Mouse (Mus musculus) heart, embryonic 14.5 days (tissue): Measurements from ENCODE around the gene Celsr2. TPM values are rescaled to one million over a fixed set of nuclear protein-coding genes. Genes with fewer than 3 reads are reported as not detected.

Experiments used
- ATAC-seq: fragments of 200-750 bp; cut with Nextera tagmentation; 2 replicates; pipeline ENCODE4 v1.8.0; 2017; ENCODE audit warnings: low read depth, moderate TSS enrichment; ENCODE audit not compliant: insufficient number of reproducible peaks, insufficient read depth, low FRiP score
- H3K27ac ChIP-seq, 2 experiments: fragments of 200-500 bp in 1 of 2; fragments of 300-500 bp in 1 of 2; sonication (generic) in 1 of 2; replicated peaks in 1 of 2; 2 replicates each; pipeline ENCODE4 v1.5.1; 2012 to 2014; ENCODE audit warnings: low read depth in 2 of 2, low read length in 2 of 2, control low read depth in 1 of 2, mild to moderate bottlenecking in 1 of 2, mixed read lengths in 1 of 2; ENCODE audit not compliant: control insufficient read depth in 1 of 2, insufficient read depth in 1 of 2
- H3K27me3 ChIP-seq: fragments of 300-500 bp; sonication (generic); 2 replicates; pipeline ENCODE4 v1.6.1; 2014; ENCODE audit warnings: mild to moderate bottlenecking, low read length, control low read depth; ENCODE audit not compliant: control insufficient read depth, insufficient read depth
- H3K36me3 ChIP-seq: fragments of 300-500 bp; sonication (generic); 2 replicates; pipeline ENCODE4 v1.6.1; 2014; ENCODE audit warnings: mild to moderate bottlenecking, control low read depth, low read length, mixed read lengths; ENCODE audit not compliant: control insufficient read depth, insufficient read depth
- H3K4me1 ChIP-seq, 2 experiments: fragments of 200-500 bp in 1 of 2; fragments of 300-500 bp in 1 of 2; sonication (generic) in 1 of 2; 2 replicates each; pipeline ENCODE4 v1.6.1; 2012 to 2014; ENCODE audit warnings: low read length in 2 of 2, control low read depth in 1 of 2, mixed read lengths in 1 of 2; ENCODE audit not compliant: control insufficient read depth in 2 of 2, insufficient read depth in 2 of 2
- H3K4me2 ChIP-seq: fragments of 300-500 bp; sonication (generic); 2 replicates; pipeline ENCODE4 v1.6.1; 2014; ENCODE audit warnings: mild to moderate bottlenecking, low read length
- H3K4me3 ChIP-seq, 2 experiments: fragments of 200-500 bp in 1 of 2; fragments of 300-500 bp in 1 of 2; sonication (generic) in 1 of 2; 2 replicates each; pipeline ENCODE4 v1.5.1; 2012 to 2014; ENCODE audit warnings: low read length in 2 of 2, mild to moderate bottlenecking in 2 of 2, control low read depth in 1 of 2, low read depth in 1 of 2, moderate library complexity in 1 of 2; ENCODE audit not compliant: control insufficient read depth in 1 of 2, insufficient read depth in 1 of 2
- H3K9ac ChIP-seq: fragments of 300-500 bp; sonication (generic); 2 replicates; pipeline ENCODE4 v1.6.1; 2014; ENCODE audit warnings: mild to moderate bottlenecking, low read length
- H3K9me3 ChIP-seq: fragments of 300-500 bp; sonication (generic); 2 replicates; pipeline ENCODE4 v1.6.1; 2016; ENCODE audit warnings: low read length, control low read depth; ENCODE audit not compliant: control insufficient read depth
- WGBS: fragments of 180-500 bp; shearing (Covaris S2); extraction: QIAGEN DNeasy Blood & Tissue Kit; methylation state at CpG from one replicate; pipeline ENCODE4 v1.1.7; 2014; 5-methylcytosine and 5-hydroxymethylcytosine counted together
- polyA plus RNA-seq: library from polyadenylated mRNA; unstranded; fragments of >200 nt; fragmentation: Nextera tagmentation; extraction: Ambion mirVana; gene quantifications from 2 replicates; pipeline ENCODE4 v1.2.1, GENCODE M21; 2014

The Celsr2 gene
- 2.5 and 3.1 TPM in 2 replicates for polyA plus RNA-seq

DNA sequence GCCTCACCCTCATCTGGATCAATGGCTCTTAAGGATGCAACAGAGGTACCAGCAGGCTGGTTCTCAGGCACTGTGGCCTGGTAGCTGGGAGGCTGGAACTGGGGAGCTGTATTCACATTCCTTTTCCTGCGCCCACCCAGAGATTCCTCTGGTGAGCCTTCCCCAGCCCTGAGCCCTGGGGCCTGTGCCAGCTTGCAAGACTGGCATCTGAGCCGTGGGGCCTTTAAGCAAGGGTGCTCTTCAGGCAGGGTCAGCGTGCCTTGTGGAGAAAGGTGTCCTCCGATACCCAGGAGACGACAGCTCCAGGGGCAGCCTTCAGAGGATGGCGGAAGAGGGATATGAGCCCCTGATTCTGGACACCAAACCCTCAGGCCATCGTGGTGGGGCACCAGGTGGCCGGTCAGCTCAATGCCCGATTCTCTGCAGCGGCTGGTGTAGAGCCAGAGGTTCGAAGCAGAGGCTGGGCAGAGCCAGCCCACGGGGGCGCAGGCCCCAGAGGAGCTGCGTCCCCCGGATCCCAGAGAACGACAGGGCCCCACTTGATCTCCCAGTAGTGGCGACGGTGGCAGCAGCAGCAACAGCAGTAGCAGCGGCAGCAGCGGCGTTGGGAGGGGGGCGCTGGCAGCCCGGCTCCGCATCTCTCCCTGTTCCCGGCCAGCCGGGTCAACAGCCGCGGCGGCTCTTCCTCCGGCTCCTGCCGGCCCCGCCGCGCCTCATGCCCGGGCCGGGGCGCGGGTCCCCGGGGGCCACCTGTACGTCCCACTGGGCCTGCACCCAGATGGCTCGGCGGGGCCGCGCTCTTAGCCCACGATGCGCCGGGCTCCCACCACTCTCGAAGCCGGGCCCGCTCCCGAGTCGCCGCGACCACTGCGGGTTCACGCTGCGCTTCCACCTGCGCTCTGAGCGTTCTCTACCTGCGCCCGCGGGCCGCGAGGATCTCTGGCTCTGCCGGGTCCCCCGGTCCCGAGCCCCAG, at the start of gene Celsr2:
Celsr2 (minus strand) TSS at position 696 of the 974 bp plus-strand sequence.
- Histone ChIP-seq H3K4me1 (peaks cover 3 to 9% of the 10 kb centered on the region in 2 experiments; a peak in 2 of 4 replicates), H3K9me3 (peaks cover 6% of the 10 kb centered on the region; the same call in 1 of the 2 replicates), H3K4me3 (peak within 1 kb of the TSS; percentile 74 to 78), H3K27ac (no peak within 1 kb of the TSS), H3K36me3 (0 out of 2 replicates have a peak, but pooled peaks cover 5% of the 10 kb centered on the region), H3K9ac (peak within 1 kb of the TSS; percentile 79), H3K27me3 (peaks cover 16% of the 10 kb centered on the region), H3K4me2 (peak within 1 kb of the TSS; percentile 100)
- no peak for ATAC-seq
- 10% methylated on average over 42 of the region's 67 CpGs for WGBS

GRCm38 (mm10) chr3:108458866-108459265, 43.5 kb upstream of the Celsr2 start:
- Histone ChIP-seq H3K9me3 (no peaks in the 10 kb centered on the region), H3K4me1 (peaks cover 0 to 6% of the 10 kb centered on the region in 2 experiments; a peak in 1 of 4 replicates), H3K4me3 (peak overlapping the region in 1 of 2 experiments; percentile 7; a peak in 1 of 4 replicates), H3K36me3 (no peaks in the 10 kb centered on the region), H3K9ac (peak overlapping the region; percentile 30; the same call in 1 of the 2 replicates), H3K27me3 (no peaks in the 10 kb centered on the region), H3K27ac (no peak overlapping the region), H3K4me2 (peak overlapping the region; percentile 49)
- no peak for ATAC-seq
- WGBS: 30% methylated on average over 10 of the region's 10 CpGs

GRCm38 (mm10) chr3:108458380-108458779, 43.0 kb upstream of the Celsr2 start:
- peak overlapping the region; percentile 30; the same call in 1 of the 2 replicates for H3K9ac ChIP-seq
- H3K4me3 ChIP-seq: peak overlapping the region; percentile 6 to 7; a peak in 2 of 4 replicates
- H3K27me3 ChIP-seq: no peaks in the 10 kb centered on the region
- peak overlapping the region; percentile 49 for H3K4me2 ChIP-seq
- no peak for ATAC-seq
- WGBS: 55% methylated on average over 14 of the region's 14 CpGs
- H3K27ac ChIP-seq: no peak overlapping the region
- peaks cover 0 to 6% of the 10 kb centered on the region in 2 experiments; a peak in 1 of 4 replicates for H3K4me1 ChIP-seq
- no peaks in the 10 kb centered on the region for H3K9me3 ChIP-seq
- H3K36me3 ChIP-seq: no peaks in the 10 kb centered on the region

DNA sequence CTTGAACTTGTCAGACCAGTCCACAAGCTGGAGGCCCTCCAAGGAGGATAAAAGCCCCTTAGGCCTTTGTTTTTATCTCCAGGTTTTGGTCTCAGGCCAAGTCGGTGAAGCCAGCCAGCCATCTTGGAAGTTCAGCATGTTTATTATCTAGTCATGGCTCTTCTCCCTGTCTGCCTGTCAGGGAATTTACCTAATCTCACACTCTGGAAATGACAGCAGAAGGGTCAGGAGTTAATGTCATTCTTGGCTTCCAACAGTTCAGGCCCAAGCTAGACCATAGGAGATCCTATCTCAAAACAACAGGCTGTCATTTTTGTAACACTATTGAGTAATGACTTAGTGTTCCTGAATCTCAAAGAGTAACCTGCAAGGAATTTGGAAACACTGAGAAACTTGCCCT, 38.8 kb upstream of the Celsr2 start:
- ATAC-seq: no peak

DNA sequence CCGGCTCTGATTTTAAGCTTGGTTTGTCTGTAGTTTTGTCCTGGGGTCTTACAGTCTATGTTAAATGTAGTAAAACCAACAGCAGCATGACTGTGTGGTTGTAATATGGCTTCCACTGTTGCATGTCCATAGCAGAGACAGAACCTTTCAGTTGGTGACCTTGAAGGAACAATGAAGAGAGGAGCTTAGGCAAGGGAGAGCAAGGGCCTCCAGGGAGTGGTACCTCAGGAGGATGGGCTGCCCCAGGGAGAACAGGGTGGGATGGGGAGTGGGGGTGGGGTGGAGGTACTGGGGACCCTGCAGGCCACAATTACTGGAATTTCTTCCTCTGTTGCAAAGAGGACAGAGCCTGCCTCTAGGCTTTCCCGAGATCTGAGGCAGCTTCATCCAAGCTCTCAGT, 36.6 kb upstream of the Celsr2 start:
- Histone ChIP-seq H3K4me3 (no peak overlapping the region), H3K9ac (no peak overlapping the region), H3K9me3 (no peaks in the 10 kb centered on the region), H3K4me1 (no peaks in the 10 kb centered on the region), H3K27ac (no peak overlapping the region), H3K27me3 (no peaks in the 10 kb centered on the region), H3K4me2 (no peak overlapping the region), H3K36me3 (no peaks in the 10 kb centered on the region)
- no peak for ATAC-seq
- 76% methylated on average over 2 of the region's 2 CpGs for WGBS

More for the DNA sequence above, 38.8 kb upstream of the Celsr2 start:
- no peak overlapping the region for H3K9ac ChIP-seq
- peaks cover 0 to 6% of the 10 kb centered on the region in 2 experiments; a peak in 1 of 4 replicates for H3K4me1 ChIP-seq
- no peak overlapping the region for H3K4me2 ChIP-seq
- H3K36me3 ChIP-seq: no peaks in the 10 kb centered on the region
- H3K9me3 ChIP-seq: no peaks in the 10 kb centered on the region
- no peak overlapping the region for H3K27ac ChIP-seq
- H3K4me3 ChIP-seq: no peak overlapping the region
- 66% methylated on average over 1 of the region's 1 CpGs for WGBS
- H3K27me3 ChIP-seq: no peaks in the 10 kb centered on the region

GRCm38 (mm10) chr3:108445366-108445705, 30.0 kb upstream of the Celsr2 start:
- H3K9ac ChIP-seq: peak overlapping the region; percentile 76
- no peaks in the 10 kb centered on the region for H3K9me3 ChIP-seq
- 9% methylated on average over 6 of the region's 6 CpGs for WGBS
- no peaks in the 10 kb centered on the region for H3K27me3 ChIP-seq
- 0 out of 2 replicates have a peak, but pooled peaks have one; percentile 1 for ATAC-seq
- H3K4me3 ChIP-seq: peak overlapping the region; percentile 60 to 79
- H3K4me1 ChIP-seq: peaks cover 2 to 14% of the 10 kb centered on the region in 2 experiments; a peak in 3 of 4 replicates
- H3K27ac ChIP-seq: peak overlapping the region; percentile 19 to 61; a peak in 2 of 4 replicates
- H3K4me2 ChIP-seq: peak overlapping the region; percentile 90
- H3K36me3 ChIP-seq: peaks cover 20% of the 10 kb centered on the region

- WGBS: 0% methylated on average over 41 of the region's 41 CpGs
- H3K4me2 ChIP-seq: peak within 1 kb of the TSS; percentile 90
- peaks cover 22% of the 10 kb centered on the region for H3K36me3 ChIP-seq
- H3K27ac ChIP-seq: peak within 1 kb of the TSS; percentile 62 to 73
- peaks cover 2 to 14% of the 10 kb centered on the region in 2 experiments; a peak in 3 of 4 replicates for H3K4me1 ChIP-seq
- no peaks in the 10 kb centered on the region for H3K27me3 ChIP-seq
- ATAC-seq: peak; percentile 98
- H3K4me3 ChIP-seq: peak within 1 kb of the TSS; percentile 60 to 79
- no peaks in the 10 kb centered on the region for H3K9me3 ChIP-seq
- H3K9ac ChIP-seq: peak within 1 kb of the TSS; percentile 76
These were observed 29.5 kb upstream of the Celsr2 start, which contains the start of gene Sars for GRCm38 (mm10) chr3:108444698-108445365. TSS of gene Sars (minus strand) at chr3:108445209.
